Mouse (Mus musculus) liver, embryonic 11.5 days (tissue): ENCODE data around the gene Myo10. TPM values are rescaled to one million over a fixed set of nuclear protein-coding genes. Genes with fewer than 3 reads are reported as not detected.

Source experiments
- ATAC-seq: fragments of 200-750 bp; cut with Nextera tagmentation; replicated peaks from 2 replicates; pipeline ENCODE4 v1.8.0; 2017; ENCODE audit warnings: moderate number of reproducible peaks, mild to moderate bottlenecking, moderate TSS enrichment, moderate library complexity; ENCODE audit not compliant: low FRiP score
- DNase-seq: peaks from one replicate; pipeline ENCODE4 v3.0.0-alpha.2; 2017; ENCODE audit warnings: low spot score
- H3K27ac ChIP-seq: fragments of 300-500 bp; sonication (generic); 2 replicates; pipeline ENCODE4 v1.5.1; 2014; ENCODE audit warnings: mild to moderate bottlenecking, low read depth, low read length, control low read depth
- H3K27me3 ChIP-seq: fragments of 300-500 bp; sonication (generic); replicated peaks from 2 replicates; pipeline ENCODE4 v1.6.1; 2014; ENCODE audit warnings: low read length, mixed read lengths; ENCODE audit not compliant: control insufficient read depth, insufficient read depth
- H3K36me3 ChIP-seq: fragments of 300-500 bp; sonication (generic); 2 replicates; pipeline ENCODE4 v1.6.1; 2014; ENCODE audit warnings: mild to moderate bottlenecking, low read length, moderate library complexity, mixed read lengths; ENCODE audit not compliant: control insufficient read depth, insufficient read depth
- H3K4me1 ChIP-seq: fragments of 300-500 bp; sonication (generic); replicated peaks from 2 replicates; pipeline ENCODE4 v1.6.1; 2014; ENCODE audit warnings: low read length, mixed read lengths; ENCODE audit not compliant: control insufficient read depth, insufficient read depth
- H3K4me2 ChIP-seq: fragments of 300-500 bp; sonication (generic); 2 replicates; pipeline ENCODE4 v1.6.1; 2014; ENCODE audit warnings: mild to moderate bottlenecking, control low read depth, moderate library complexity
- H3K4me3 ChIP-seq: fragments of 300-500 bp; sonication (generic); 2 replicates; pipeline ENCODE4 v1.5.1; 2014; ENCODE audit warnings: low read depth, low read length, control low read depth
- H3K9ac ChIP-seq: fragments of 300-500 bp; sonication (generic); 2 replicates; pipeline ENCODE4 v1.6.1; 2014; ENCODE audit warnings: low read depth, low read length, control low read depth
- H3K9me3 ChIP-seq: fragments of 300-500 bp; sonication (generic); 2 replicates; pipeline ENCODE4 v1.6.1; 2016; ENCODE audit warnings: low read length, inconsistent platforms, mixed read lengths; ENCODE audit not compliant: control insufficient read depth
- WGBS: fragments of 180-500 bp; shearing (Covaris S2); extraction: QIAGEN DNeasy Blood & Tissue Kit; methylation state at CpG from one replicate; pipeline ENCODE4 v1.1.7; 2014; 5-methylcytosine and 5-hydroxymethylcytosine counted together
- polyA plus RNA-seq: library from polyadenylated mRNA; unstranded; fragments of >200 nt; fragmentation: Nextera tagmentation; extraction: Ambion mirVana; gene quantifications from 2 replicates; pipeline ENCODE4 v1.2.1, GENCODE M21; 2014

Myo10 gene
- polyA plus RNA-seq, 1 experiment from 2014 or later, result 16.3 TPM

DNA sequence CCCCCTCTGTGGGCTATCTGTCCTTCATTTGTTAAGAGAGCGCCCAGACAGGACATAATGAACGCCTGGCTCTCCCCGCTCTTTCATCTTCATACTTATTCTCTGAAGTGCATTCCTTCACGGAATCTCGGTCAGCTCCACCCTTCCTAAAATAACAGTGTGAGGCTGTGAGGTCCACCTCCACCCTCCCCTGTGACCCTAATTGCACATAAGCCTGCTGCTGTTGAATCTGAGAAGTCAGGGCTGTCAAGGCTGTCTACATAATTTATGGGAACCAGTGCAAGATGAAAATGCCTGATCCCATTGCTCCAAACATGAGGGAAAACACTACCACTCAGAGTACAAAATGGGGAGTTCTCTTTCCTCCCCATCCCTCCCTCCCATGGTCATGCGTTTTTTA, 19.0 kb upstream of the Myo10 start:
- H3K9ac ChIP-seq, result no peak overlapping the region
- H3K27ac ChIP-seq, result no peak overlapping the region
- H3K4me2 ChIP-seq, result no peak overlapping the region
- peaks cover 11% of the 10 kb centered on the region for H3K4me1 ChIP-seq
- no peak for DNase-seq
- H3K27me3 ChIP-seq, result no peaks in the 10 kb centered on the region
- no peaks in the 10 kb centered on the region for H3K9me3 ChIP-seq
- no peak overlapping the region for H3K4me3 ChIP-seq
- H3K36me3 ChIP-seq, result no peaks in the 10 kb centered on the region
- 64% methylated on average over 6 of the region's 6 CpGs for WGBS
- no peak for ATAC-seq

DNA sequence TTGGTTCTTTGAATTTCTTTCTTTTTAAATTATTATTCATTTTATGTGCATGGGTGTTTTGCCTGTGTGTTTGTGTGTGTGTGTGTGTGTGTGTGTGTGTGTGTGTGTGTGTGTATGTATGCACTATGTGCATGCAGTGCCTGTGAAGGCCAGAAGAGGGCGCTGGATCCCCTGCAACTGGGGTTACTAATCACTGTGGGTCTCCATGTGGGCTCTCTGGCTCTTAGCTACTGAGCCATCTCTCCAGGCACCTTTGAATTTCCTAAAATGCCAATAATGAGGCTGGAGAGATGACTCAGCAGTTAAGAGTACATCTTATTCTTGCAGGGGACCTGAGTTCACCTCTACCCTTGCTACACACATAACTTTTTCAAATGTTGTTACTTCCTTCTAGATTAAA, 18.1 kb upstream of the Myo10 start:
- Histone ChIP-seq H3K4me1 (peaks cover 20% of the 10 kb centered on the region), H3K27ac (no peak overlapping the region), H3K36me3 (no peaks in the 10 kb centered on the region), H3K27me3 (no peaks in the 10 kb centered on the region), H3K9me3 (no peaks in the 10 kb centered on the region), H3K4me2 (no peak overlapping the region), H3K4me3 (no peak overlapping the region), H3K9ac (no peak overlapping the region)
- ATAC-seq, result no peak
- DNase-seq, result no peak
- WGBS, result 38% methylated on average over 1 of the region's 1 CpGs

- Histone ChIP-seq H3K4me2 (no peak overlapping the region), H3K36me3 (no peaks in the 10 kb centered on the region), H3K4me3 (no peak overlapping the region), H3K27ac (no peak overlapping the region), H3K9ac (no peak overlapping the region), H3K9me3 (no peaks in the 10 kb centered on the region), H3K4me1 (peaks cover 27% of the 10 kb centered on the region), H3K27me3 (no peaks in the 10 kb centered on the region)
- ATAC-seq (no peak), DNase-seq (no peak)
- WGBS, result 51% methylated on average over 4 of the region's 4 CpGs
These were observed 16.9 kb upstream of the Myo10 start for GRCm38 (mm10) chr15:25605376-25605775.

DNA sequence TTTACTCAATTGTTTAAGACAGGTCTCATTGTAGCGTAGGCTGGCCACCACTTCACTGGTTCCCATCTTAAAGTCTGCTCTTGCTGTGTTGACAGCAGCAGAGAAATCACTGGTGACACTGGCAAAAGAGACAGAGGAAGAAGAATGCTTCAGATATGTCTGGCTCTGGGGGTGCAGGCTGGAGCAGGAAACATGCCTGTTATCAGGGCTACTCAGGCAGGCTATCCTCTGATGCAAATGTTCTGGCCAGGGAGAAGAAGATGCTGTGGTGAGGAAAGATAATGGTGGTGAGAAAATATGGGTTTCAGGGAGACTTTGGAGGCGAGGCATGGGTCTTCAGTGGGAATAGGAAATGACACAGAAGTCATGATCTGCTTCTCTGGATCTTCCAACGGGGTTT, 13.6 kb upstream of the Myo10 start:
- no peak overlapping the region for H3K4me3 ChIP-seq
- peak; percentile 92 for ATAC-seq
- H3K4me1 ChIP-seq, result peaks cover 27% of the 10 kb centered on the region
- no peaks in the 10 kb centered on the region for H3K9me3 ChIP-seq
- H3K27me3 ChIP-seq, result no peaks in the 10 kb centered on the region
- WGBS, result 13% methylated on average over 3 of the region's 3 CpGs
- no peaks in the 10 kb centered on the region for H3K36me3 ChIP-seq
- H3K4me2 ChIP-seq, result peak overlapping the region; percentile 60
- no peak overlapping the region for H3K9ac ChIP-seq
- DNase-seq, result peak; percentile 55
- no peak overlapping the region for H3K27ac ChIP-seq

DNA sequence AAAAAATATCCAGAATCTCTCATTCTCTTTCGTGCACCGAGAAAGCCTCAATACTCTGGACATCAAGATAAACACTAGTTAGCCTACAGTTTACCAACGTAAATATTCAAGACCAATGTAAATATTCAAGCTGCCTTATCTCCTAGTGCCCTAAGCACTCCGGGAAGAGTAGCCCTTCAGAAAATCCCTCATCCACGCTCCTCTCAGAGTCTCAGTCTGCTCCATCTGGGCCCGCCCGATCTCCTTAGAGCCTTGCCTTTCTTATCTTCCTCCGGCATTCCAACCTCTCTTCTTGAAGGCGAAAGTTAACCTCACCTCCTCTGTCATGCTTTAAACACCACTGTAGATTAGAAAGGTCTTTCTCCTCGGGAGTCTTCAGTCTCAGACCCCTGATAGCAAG, 13.1 kb upstream of the Myo10 start:
- H3K27ac ChIP-seq, result no peak overlapping the region
- H3K9ac ChIP-seq, result no peak overlapping the region
- H3K4me3 ChIP-seq, result no peak overlapping the region
- no peaks in the 10 kb centered on the region for H3K9me3 ChIP-seq
- 5% methylated on average over 10 of the region's 10 CpGs for WGBS
- H3K36me3 ChIP-seq, result no peaks in the 10 kb centered on the region
- H3K27me3 ChIP-seq, result no peaks in the 10 kb centered on the region
- DNase-seq, result no peak
- peak; percentile 67 for ATAC-seq
- peak overlapping the region; percentile 60 for H3K4me2 ChIP-seq
- H3K4me1 ChIP-seq, result peaks cover 27% of the 10 kb centered on the region

DNA sequence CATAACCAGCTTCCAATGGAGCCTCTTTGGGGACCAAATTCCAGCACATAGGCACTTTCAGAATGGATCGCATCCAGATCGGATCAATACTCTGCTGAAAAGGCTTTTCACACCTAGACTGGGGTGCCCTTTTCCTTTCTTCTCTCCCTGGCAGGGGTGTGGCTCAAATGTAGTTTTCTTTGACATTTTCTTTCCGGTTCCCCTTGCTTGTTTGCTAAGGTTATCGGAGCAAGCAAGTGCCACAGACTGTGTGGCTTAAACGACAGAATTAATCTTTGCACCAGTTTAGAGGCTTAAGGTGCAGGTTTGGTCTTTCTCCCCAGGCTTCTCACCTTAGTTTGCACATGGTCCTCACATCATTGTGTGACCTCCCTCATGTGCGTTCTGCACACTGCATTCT, 11.1 kb upstream of the Myo10 start:
- Histone ChIP-seq H3K36me3 (no peaks in the 10 kb centered on the region), H3K27ac (no peak overlapping the region), H3K9ac (no peak overlapping the region), H3K9me3 (no peaks in the 10 kb centered on the region), H3K27me3 (no peaks in the 10 kb centered on the region), H3K4me1 (peaks cover 27% of the 10 kb centered on the region), H3K4me2 (no peak overlapping the region; the same call in 1 of the 2 replicates), H3K4me3 (no peak overlapping the region)
- WGBS, result 56% methylated on average over 6 of the region's 6 CpGs
- ATAC-seq (no peak), DNase-seq (no peak)

DNA sequence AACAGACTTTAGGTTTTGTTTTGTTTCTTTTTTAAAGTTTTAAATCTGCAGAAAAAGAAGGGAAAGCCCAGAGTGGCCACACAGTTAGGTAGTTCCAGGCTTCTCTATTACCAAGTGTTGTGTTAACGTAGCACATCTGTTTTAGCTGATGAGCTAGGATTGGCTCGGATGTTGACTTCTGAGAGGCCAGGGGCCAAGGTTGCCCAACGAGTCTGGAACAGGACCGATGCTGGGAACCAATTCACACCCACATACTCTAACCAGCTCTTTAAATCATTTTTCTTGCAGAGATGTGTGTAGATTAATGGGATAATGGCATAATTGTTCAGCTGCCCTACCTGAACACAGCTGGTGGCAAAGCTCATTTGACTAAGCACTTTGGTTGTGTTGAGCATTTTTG, 1.8 kb upstream of the Myo10 start:
- 71% methylated on average over 4 of the region's 4 CpGs for WGBS
- Histone ChIP-seq H3K9ac (no peak overlapping the region), H3K36me3 (no peaks in the 10 kb centered on the region), H3K4me1 (no peaks in the 10 kb centered on the region; the same call in 1 of the 2 replicates), H3K27ac (no peak overlapping the region), H3K4me2 (no peak overlapping the region), H3K9me3 (no peaks in the 10 kb centered on the region), H3K27me3 (no peaks in the 10 kb centered on the region), H3K4me3 (no peak overlapping the region)
- ATAC-seq, result no peak
- no peak for DNase-seq

- peak overlapping the region; percentile 78 for H3K4me3 ChIP-seq
- WGBS, result 7% methylated on average over 20 of the region's 20 CpGs
- H3K4me1 ChIP-seq, result no peaks in the 10 kb centered on the region; the same call in 1 of the 2 replicates
- H3K27me3 ChIP-seq, result no peaks in the 10 kb centered on the region
- no peaks in the 10 kb centered on the region for H3K9me3 ChIP-seq
- peak overlapping the region; percentile 97 for H3K4me2 ChIP-seq
- no peak overlapping the region for H3K27ac ChIP-seq
- H3K36me3 ChIP-seq, result no peaks in the 10 kb centered on the region
- DNase-seq, result no peak
- peak overlapping the region; percentile 50 for H3K9ac ChIP-seq
- no peak for ATAC-seq
These were observed 750 bp upstream of the Myo10 start for GRCm38 (mm10) chr15:25621351-25622199.
